Mouse (Mus musculus): ENCODE measurements around the gene Timm29. TPM values are rescaled to one million over a fixed set of nuclear protein-coding genes. Genes with fewer than 3 reads are reported as not detected.

Gene Timm29
- total RNA-seq, 2 experiments from 2014 or later = 44.9 to 52.1 TPM

DNA sequence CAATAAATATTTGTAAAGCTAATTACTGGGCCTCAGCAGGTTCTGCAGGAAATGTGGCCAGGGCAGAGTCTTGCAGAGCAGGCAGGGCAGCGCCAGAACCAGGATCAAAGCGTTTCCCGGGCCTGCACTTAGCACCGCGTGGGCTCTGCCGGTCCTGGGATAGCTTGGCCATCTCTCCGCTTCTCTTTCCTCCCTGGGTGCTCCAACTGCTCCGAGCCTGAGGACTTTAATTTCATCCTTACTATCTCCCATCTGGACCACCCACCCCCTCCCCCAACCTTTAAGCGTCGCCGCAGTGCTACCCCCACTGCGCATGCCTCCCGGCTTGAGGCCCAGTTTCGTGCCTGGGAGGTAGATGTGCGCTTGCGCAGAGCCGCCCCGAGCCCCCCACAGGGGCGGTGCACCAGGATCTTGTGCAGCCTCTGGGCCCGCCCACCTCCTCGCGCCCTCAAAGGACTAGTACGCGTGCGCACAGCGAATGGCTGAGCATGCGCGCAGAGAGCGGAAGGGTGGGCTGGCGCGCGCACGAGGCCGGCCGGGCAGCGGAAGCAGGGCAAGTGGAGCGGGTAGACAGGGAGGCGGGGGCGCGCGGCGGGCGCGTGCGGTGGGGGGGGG is 23.2 kb downstream of the Timm29 start, which contains the start of gene Smarca4:
Gene Smarca4, plus strand, starts transcription at position 553 of the 615 bp plus-strand sequence.
- ATAC-seq (replicated peaks; ENCODE audit: poor library complexity) = peak; percentile 91

DNA sequence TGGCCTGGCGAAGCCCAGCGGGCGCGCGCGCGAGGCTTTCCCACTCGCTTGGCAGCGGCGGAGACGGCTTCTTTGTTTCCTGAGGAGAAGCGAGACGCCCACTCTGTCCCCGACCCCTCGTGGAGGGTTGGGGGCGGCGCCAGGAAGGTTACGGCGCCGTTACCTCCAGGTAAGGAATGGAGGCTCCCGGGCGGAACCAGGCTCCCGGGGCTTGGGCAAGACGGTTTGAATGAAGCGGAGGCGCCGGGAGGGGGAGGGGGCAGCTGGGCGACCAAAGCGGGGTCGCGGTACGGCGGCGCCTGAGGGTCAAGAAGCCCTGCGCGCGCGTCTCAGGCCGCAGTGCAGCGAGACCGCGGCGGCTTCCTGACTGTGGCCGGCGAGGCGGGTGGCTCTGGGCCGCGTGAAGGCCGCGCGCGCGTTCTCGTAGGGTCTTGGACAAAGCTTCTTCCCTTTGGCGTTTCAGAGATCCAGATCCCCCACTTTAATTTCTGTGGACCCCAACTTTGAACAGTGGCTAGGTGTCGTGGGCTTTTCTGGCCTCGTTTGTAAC is 23.8 kb downstream of the Timm29 start:
- peak; percentile 56 for ATAC-seq (replicated peaks; ENCODE audit: poor library complexity)

DNA sequence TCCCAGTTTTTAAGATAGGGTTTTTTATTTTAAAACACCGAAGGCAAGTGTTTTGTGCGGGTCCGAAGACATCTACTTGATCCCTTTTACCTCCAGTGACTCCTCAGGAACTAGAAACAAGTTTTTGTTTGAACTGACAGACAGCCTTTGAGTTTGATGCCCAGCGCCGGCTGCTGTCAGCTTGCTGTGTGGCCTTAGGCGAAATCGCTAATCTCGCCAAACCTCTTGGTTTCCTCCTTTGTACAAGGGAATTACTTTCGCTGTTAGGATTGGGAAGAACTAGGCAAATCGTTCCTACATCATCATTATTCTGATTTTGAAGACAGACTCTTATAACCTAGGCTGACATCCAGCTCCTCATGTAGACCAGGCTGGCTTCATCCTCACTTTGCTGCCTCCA is 24.5 kb downstream of the Timm29 start:
- ATAC-seq (replicated peaks; ENCODE audit: poor library complexity) = no peak

DNA sequence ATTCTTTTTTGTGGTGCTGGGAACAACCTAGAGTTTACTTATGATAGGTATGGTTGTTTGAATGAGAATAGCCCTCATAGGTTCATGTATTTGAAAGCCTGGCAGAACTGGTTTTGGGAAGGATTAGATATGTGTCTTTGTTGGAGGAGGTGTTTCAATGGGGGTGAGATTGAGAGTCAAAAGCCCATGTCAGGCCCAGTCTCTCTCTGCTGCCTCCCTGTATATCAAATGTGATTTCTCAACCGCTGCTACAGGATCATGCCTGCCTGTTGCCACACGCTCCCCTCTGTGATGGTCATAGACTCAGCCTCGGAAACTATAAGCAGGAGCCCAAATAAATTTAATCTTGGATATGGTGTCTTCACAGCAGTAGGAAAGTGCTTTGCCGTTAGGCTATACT is 27.7 kb downstream of the Timm29 start:
- no peak for ATAC-seq (replicated peaks; ENCODE audit: poor library complexity)

DNA sequence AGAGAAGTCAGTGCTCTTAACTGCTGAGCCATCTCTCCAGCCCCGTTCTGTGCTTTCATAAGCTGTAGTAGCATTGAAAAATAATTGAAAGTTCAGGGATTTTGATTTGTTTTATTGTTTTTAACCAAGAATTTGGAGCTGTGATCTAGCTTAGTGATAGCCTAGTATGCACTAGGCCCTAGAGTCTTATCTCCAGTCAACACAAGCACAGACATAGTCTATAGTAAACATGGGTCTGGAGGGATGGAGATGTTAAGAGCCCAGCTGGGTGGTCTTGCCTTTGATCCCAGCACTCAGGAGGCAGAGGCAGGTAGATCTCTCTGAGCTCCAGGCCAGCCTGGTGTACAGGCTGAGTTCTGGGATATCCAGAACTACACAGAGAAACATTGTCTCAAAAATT is 30.2 kb downstream of the Timm29 start:
- ATAC-seq (replicated peaks; ENCODE audit: poor library complexity) = 0 out of 2 replicates have a peak, but pooled peaks have one; percentile 44

DNA sequence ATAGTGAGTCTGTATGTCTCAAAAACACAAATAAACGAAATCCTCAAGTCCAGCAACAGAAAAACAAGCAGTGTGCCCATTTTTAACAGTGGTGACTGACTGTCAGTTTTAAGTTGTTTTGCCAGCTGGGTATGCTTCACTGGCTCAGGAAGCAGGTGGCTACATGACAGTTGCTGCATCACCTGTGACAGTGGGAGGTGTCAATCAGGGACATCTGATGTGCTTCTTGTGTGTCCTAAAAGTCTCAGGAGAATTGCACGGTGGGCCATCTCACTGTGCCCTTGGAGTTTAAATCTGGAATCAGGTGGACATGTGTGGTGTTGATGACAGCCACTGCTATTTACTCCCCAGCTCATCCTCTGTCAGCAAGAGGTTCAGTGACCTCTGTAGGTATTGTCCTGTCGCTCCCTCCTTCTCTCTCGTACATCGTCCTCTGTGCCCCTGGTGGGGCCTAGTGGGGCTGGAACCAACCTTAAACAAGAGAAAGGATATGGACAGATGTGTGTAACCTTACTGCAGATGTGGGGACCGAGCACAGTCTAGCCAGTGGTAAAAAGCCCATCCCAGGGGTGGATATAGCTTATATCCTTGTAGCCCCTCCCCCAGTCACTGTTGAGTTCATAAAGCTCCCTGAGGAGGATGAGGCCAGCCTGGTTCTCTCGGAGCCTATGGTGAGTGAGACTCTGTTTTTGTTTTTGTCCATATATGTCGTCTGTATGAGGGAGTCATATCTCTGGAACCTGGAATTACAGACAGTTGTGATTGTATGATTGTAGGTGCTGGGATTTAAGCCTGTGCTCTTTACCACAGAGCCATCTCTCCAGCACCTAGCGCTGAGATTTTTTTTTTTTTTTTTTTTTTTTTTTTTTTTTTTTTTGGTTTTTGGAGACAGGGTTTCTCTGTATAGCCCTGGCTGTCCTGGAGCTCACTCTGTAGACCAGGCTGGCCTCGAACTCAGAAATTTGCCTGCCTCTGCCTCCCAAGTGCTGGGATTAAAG is 33.1 kb downstream of the Timm29 start:
- no peak for ATAC-seq (replicated peaks; ENCODE audit: poor library complexity)

DNA sequence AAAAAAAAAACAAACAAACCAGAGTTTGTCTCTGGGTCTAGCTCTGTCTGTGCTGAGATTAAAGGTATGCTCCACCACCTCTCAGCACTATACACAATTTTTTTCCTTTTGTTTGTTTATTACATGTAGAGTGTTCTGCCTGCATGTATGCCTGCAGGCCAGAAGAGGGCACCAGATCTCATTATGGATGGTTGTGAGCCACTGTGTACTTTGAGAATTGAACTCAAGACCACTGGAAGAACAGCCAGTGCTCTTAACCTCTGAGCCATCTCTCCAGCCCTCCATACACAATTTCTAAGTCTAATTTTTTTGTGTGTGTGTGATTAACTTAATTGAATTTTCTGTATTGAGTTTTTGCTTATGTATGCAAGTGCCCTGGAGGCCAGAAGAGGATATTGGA is 34.0 kb downstream of the Timm29 start:
- ATAC-seq (replicated peaks; ENCODE audit: poor library complexity) = 0 out of 2 replicates have a peak, but pooled peaks have one; percentile 35

DNA sequence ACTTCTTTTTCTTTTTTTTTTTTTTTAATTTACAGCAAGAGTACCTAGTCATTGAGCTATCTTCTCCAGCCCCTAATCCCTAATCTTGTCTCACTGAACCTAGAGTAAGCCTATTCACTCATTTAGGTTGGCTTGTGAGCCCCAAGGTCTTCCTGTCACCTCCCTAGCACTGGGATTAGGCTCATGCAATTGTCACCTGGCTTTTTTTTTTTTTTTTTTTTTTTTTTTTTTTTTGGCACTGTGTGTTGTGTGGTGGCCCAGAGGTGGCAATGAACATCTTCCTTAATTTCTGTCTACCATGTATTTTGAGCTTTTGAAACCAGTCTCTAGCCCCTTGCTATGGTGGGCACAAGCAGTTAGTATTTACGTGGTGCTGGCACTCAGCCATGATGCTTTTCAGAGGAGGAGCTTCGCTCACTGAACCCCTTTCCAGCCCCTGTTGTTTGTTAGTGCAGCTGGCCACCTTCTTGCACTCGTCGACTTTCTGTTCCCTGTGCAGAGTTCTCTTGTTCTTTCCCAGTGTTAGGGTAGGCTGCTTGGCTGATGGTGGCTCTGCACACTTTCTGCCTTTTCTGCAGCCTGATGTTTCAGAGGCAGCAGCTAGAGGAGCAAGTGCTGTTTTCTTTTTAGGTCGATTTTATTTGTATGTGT is 34.7 kb downstream of the Timm29 start:
- no peak for ATAC-seq (replicated peaks; ENCODE audit: poor library complexity)

DNA sequence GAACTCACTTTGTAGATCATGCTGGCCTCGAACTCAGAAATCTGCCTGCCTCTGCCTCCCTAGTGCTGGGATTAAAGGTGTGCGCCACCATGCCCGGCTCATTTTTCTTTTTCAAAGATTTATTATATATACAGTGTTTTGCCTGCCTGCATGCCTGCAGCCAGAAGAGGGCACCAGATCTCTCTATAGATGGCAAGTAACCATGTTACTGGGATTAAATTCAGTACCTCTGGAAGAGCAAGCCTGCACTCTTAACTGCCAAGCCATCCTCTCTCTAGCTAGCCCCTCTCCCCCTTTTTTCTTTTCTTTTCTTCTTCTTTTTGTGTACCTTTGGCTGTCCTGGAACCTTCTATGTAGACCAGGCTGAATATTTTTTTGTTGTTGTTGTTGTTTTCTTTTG is 38.2 kb downstream of the Timm29 start:
- peak; percentile 85 for ATAC-seq (replicated peaks; ENCODE audit: poor library complexity)

DNA sequence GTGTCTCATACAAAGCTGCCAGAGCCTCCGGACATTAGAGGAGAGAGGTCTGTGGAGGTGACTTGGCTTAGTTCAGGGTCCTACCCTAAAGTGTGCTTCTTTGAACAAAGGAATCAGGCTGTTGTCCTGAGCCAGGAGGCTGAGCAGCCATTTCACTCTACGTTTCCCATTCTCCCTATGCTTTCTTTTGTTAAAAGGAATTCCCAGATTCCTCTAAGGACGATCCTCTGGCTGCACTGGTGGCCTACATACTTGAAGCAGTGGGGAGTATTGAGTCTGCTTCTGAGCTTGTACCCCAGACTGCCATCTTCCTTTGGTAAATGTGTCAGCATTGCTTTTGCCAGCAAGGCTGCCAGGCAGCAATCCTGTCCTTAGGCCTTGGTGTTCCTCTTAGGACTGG is 40.6 kb downstream of the Timm29 start:
- no peak for ATAC-seq (replicated peaks; ENCODE audit: poor library complexity)

DNA sequence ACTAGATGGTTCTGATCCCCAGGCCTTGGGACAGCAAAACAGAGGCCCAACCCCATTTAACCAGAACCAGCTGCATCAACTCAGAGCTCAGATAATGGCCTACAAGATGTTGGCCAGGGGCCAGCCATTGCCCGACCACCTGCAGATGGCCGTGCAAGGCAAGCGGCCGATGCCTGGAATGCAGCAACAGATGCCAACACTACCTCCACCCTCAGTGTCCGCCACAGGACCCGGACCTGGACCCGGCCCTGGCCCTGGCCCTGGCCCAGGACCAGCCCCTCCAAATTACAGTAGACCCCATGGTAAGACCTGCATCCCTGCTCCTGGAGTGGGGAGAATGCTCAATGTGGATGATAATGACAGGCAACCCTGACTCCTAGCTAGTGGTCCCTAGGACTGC is 43.1 kb downstream of the Timm29 start:
- no peak for ATAC-seq (replicated peaks; ENCODE audit: poor library complexity)

DNA sequence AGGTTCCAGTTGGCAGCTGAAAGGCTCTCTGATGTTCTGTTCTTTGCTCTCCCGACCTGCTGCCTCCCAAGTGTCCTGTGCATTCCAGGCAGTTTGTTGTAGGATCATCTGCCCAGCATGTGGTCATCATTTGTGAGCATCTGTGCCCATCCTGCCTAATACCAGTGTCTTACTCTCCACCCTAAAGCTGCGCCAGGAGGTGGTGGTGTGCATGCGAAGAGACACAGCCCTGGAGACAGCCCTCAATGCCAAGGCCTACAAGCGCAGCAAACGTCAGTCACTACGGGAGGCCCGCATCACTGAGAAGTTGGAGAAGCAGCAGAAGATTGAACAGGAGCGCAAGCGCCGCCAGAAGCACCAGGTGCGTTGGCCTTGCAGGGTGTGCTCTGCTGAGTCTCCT is 46.5 kb downstream of the Timm29 start:
- ATAC-seq (replicated peaks; ENCODE audit: poor library complexity) = no peak

Other genes with a start within 250 kb of the Timm29 start
- gene Ilf3, start 224.9 kb upstream of the Timm29 start, total RNA-seq (2015) = 55.7 and 56.9 TPM in 2 replicates
- gene Ilf3, start 224.9 kb upstream of the Timm29 start, total RNA-seq (2017) = 97.5 and 100 TPM in 2 replicates
- gene Qtrt1, start 180.9 kb upstream of the Timm29 start, total RNA-seq (2015) = 34.0 and 37.9 TPM in 2 replicates
- gene Qtrt1, start 180.9 kb upstream of the Timm29 start, total RNA-seq (2017) = 16.0 and 27.9 TPM in 2 replicates
- gene Dnm2, start 167.8 kb upstream of the Timm29 start, total RNA-seq (2015) = 63.4 and 64.5 TPM in 2 replicates
- 87.0 and 89.9 TPM in 2 replicates for gene Dnm2, start 167.8 kb upstream of the Timm29 start, total RNA-seq (2017)
- gene Tmed1, start 82.5 kb upstream of the Timm29 start, total RNA-seq (2015) = 8.5 and 8.6 TPM in 2 replicates
- gene Tmed1, start 82.5 kb upstream of the Timm29 start, total RNA-seq (2017) = 16.2 and 19.5 TPM in 2 replicates
- gene AB124611, start 66.5 kb upstream of the Timm29 start, total RNA-seq (2015) = 17.9 and 28.6 TPM in 2 replicates
- 29.6 and 45.9 TPM in 2 replicates for gene AB124611, start 66.5 kb upstream of the Timm29 start, total RNA-seq (2017)
- gene Carm1, start 45.8 kb upstream of the Timm29 start, total RNA-seq (2015) = 49.4 and 56.5 TPM in 2 replicates
- 21.1 and 21.8 TPM in 2 replicates for gene Carm1, start 45.8 kb upstream of the Timm29 start, total RNA-seq (2017)
- gene Yipf2, start 106 bp downstream of the Timm29 start, total RNA-seq (2015) = 5.3 and 6.6 TPM in 2 replicates
- gene Yipf2, start 106 bp downstream of the Timm29 start, total RNA-seq (2017) = 15.5 and 19.0 TPM in 2 replicates
- gene Smarca4, start 23.4 kb downstream of the Timm29 start, total RNA-seq (2015) = 58.8 and 63.2 TPM in 2 replicates
- 64.0 and 71.1 TPM in 2 replicates for gene Smarca4, start 23.4 kb downstream of the Timm29 start, total RNA-seq (2017)
- 6.5 and 8.5 TPM in 2 replicates for gene Ldlr, start 130.8 kb downstream of the Timm29 start, total RNA-seq (2015)
- 14.0 and 14.4 TPM in 2 replicates for gene Ldlr, start 130.8 kb downstream of the Timm29 start, total RNA-seq (2017)
- 43.2 and 50.1 TPM in 2 replicates for gene Spc24, start 167.6 kb downstream of the Timm29 start, total RNA-seq (2015)
- 128 and 151 TPM in 2 replicates for gene Spc24, start 167.6 kb downstream of the Timm29 start, total RNA-seq (2017)
- gene Kank2, start 206.0 kb downstream of the Timm29 start, total RNA-seq (2015) = 0.72 and 1.2 TPM in 2 replicates
- 0.71 and 1.2 TPM in 2 replicates for gene Kank2, start 206.0 kb downstream of the Timm29 start, total RNA-seq (2017)
- gene Angptl8, start 242.8 kb downstream of the Timm29 start, total RNA-seq (2015) = 0.22 and 1.8 TPM in 2 replicates
- gene Angptl8, start 242.8 kb downstream of the Timm29 start, total RNA-seq (2017) = 4.0 and 4.7 TPM in 2 replicates